Mouse (Mus musculus): Measurements from ENCODE around the gene Rad21l. TPM values are rescaled to one million over a fixed set of nuclear protein-coding genes. Genes with fewer than 3 reads are reported as not detected.

Gene Rad21l
- polyA plus RNA-seq, 1 experiment from 2014 or later, result not detected

- WGBS, result 73% methylated on average over 1 of the region's 1 CpGs
- DNase-seq (ENCODE audit: low spot score), result no peak
- Histone ChIP-seq H3K27ac (no peak overlapping the region), H3K9me3 (replicated peaks) (no peaks in the 10 kb centered on the region), H3K4me3 (no peak overlapping the region), H3K36me3 (no peaks in the 10 kb centered on the region), H3K4me1 (no peaks in the 10 kb centered on the region), H3K27me3 (ENCODE audit: low read depth, poor library complexity, severe bottlenecking) (no peaks in the 10 kb centered on the region)
Measured at GRCm38 (mm10) chr2:151652053-151652452, 16.3 kb downstream of the Rad21l start.

- H3K27me3 ChIP-seq (ENCODE audit: low read depth, poor library complexity, severe bottlenecking), result peaks cover 32% of the 10 kb centered on the region
- H3K4me1 ChIP-seq, result peaks cover 12% of the 10 kb centered on the region
- DNase-seq (ENCODE audit: low spot score), result no peak
- H3K9me3 ChIP-seq (replicated peaks), result no peaks in the 10 kb centered on the region
- H3K36me3 ChIP-seq, result no peaks in the 10 kb centered on the region
- H3K4me3 ChIP-seq, result no peak overlapping the region
- WGBS, result 85% methylated on average over 2 of the region's 2 CpGs
- H3K27ac ChIP-seq, result no peak overlapping the region
Measured at GRCm38 (mm10) chr2:151636015-151636402, 32.3 kb downstream of the Rad21l start.

- no peak overlapping the region for H3K27ac ChIP-seq
- no peaks in the 10 kb centered on the region for H3K9me3 ChIP-seq (replicated peaks)
- peaks cover 38% of the 10 kb centered on the region for H3K27me3 ChIP-seq (ENCODE audit: low read depth, poor library complexity, severe bottlenecking)
- no peak for DNase-seq (ENCODE audit: low spot score)
- H3K36me3 ChIP-seq, result no peaks in the 10 kb centered on the region
- no peak overlapping the region for H3K4me3 ChIP-seq
- H3K4me1 ChIP-seq, result peaks cover 12% of the 10 kb centered on the region
- WGBS, result 72% methylated on average over 9 of the region's 9 CpGs
Measured at GRCm38 (mm10) chr2:151635362-151636014, 32.8 kb downstream of the Rad21l start.

GRCm38 (mm10) chr2:151634903-151635302 lies 33.4 kb downstream of the Rad21l start:
- Histone ChIP-seq H3K27me3 (ENCODE audit: low read depth, poor library complexity, severe bottlenecking) (peaks cover 43% of the 10 kb centered on the region), H3K4me3 (no peak overlapping the region), H3K36me3 (no peaks in the 10 kb centered on the region), H3K4me1 (peaks cover 12% of the 10 kb centered on the region), H3K9me3 (replicated peaks) (no peaks in the 10 kb centered on the region), H3K27ac (no peak overlapping the region)
- WGBS, result 48% methylated on average over 2 of the region's 2 CpGs
- no peak for DNase-seq (ENCODE audit: low spot score)

- no peaks in the 10 kb centered on the region for H3K9me3 ChIP-seq (replicated peaks)
- H3K27ac ChIP-seq, result no peak overlapping the region
- peaks cover 15% of the 10 kb centered on the region for H3K4me1 ChIP-seq
- no peaks in the 10 kb centered on the region for H3K36me3 ChIP-seq
- WGBS, result 33% methylated on average over 5 of the region's 5 CpGs
- no peak overlapping the region for H3K4me3 ChIP-seq
- DNase-seq (ENCODE audit: low spot score), result no peak
- H3K27me3 ChIP-seq (ENCODE audit: low read depth, poor library complexity, severe bottlenecking), result peaks cover 52% of the 10 kb centered on the region
Measured at GRCm38 (mm10) chr2:151632982-151633381, 35.4 kb downstream of the Rad21l start.

- Histone ChIP-seq H3K4me3 (peak within 1 kb of the TSS; percentile 68), H3K9me3 (replicated peaks) (no peaks in the 10 kb centered on the region), H3K27ac (peak within 1 kb of the TSS; percentile 32), H3K4me1 (peaks cover 15% of the 10 kb centered on the region), H3K36me3 (no peaks in the 10 kb centered on the region), H3K27me3 (ENCODE audit: low read depth, poor library complexity, severe bottlenecking) (peaks cover 52% of the 10 kb centered on the region)
- DNase-seq (ENCODE audit: low spot score), result peak; percentile 80
- WGBS, result under 1% methylated on average over 40 of the region's 47 CpGs
Measured at GRCm38 (mm10) chr2:151632159-151632814, 36.0 kb downstream of the Rad21l start, which contains the start of gene Snph. TSS of gene Snph (minus strand) at chr2:151632593.

- Histone ChIP-seq H3K27me3 (ENCODE audit: low read depth, poor library complexity, severe bottlenecking) (peaks cover 52% of the 10 kb centered on the region), H3K4me1 (peaks cover 15% of the 10 kb centered on the region), H3K9me3 (replicated peaks) (no peaks in the 10 kb centered on the region), H3K27ac (peak overlapping the region; percentile 32), H3K4me3 (peak overlapping the region; percentile 68), H3K36me3 (no peaks in the 10 kb centered on the region)
- 3% methylated on average over 22 of the region's 22 CpGs for WGBS
- no peak for DNase-seq (ENCODE audit: low spot score)
Measured at GRCm38 (mm10) chr2:151631406-151632158, 36.8 kb downstream of the Rad21l start.

- Histone ChIP-seq H3K36me3 (no peaks in the 10 kb centered on the region), H3K4me3 (no peak overlapping the region), H3K9me3 (replicated peaks) (no peaks in the 10 kb centered on the region), H3K4me1 (peaks cover 15% of the 10 kb centered on the region), H3K27ac (no peak overlapping the region), H3K27me3 (ENCODE audit: low read depth, poor library complexity, severe bottlenecking) (peaks cover 52% of the 10 kb centered on the region)
- DNase-seq (ENCODE audit: low spot score), result no peak
- 61% methylated on average over 7 of the region's 7 CpGs for WGBS
Measured at GRCm38 (mm10) chr2:151629310-151629709, 39.0 kb downstream of the Rad21l start.

- Histone ChIP-seq H3K27ac (no peak overlapping the region), H3K36me3 (no peaks in the 10 kb centered on the region), H3K4me1 (peaks cover 15% of the 10 kb centered on the region), H3K4me3 (no peak overlapping the region), H3K9me3 (replicated peaks) (no peaks in the 10 kb centered on the region), H3K27me3 (ENCODE audit: low read depth, poor library complexity, severe bottlenecking) (peaks cover 39% of the 10 kb centered on the region)
- WGBS, result 91% methylated on average over 3 of the region's 3 CpGs
- peak; percentile 20 for DNase-seq (ENCODE audit: low spot score)
Measured at GRCm38 (mm10) chr2:151628011-151628410, 40.3 kb downstream of the Rad21l start.

- Histone ChIP-seq H3K4me3 (no peak overlapping the region), H3K9me3 (replicated peaks) (no peaks in the 10 kb centered on the region), H3K4me1 (peaks cover 3% of the 10 kb centered on the region; the same call in 1 of the 2 replicates), H3K27ac (no peak overlapping the region), H3K36me3 (no peaks in the 10 kb centered on the region), H3K27me3 (ENCODE audit: low read depth, poor library complexity, severe bottlenecking) (peaks cover 22% of the 10 kb centered on the region)
- 92% methylated on average over 7 of the region's 7 CpGs for WGBS
- no peak for DNase-seq (ENCODE audit: low spot score)
Measured at GRCm38 (mm10) chr2:151626296-151626695, 42.0 kb downstream of the Rad21l start.

GRCm38 (mm10) chr2:151623776-151624175 lies 44.6 kb downstream of the Rad21l start:
- Histone ChIP-seq H3K27ac (no peak overlapping the region), H3K27me3 (ENCODE audit: low read depth, poor library complexity, severe bottlenecking) (no peaks in the 10 kb centered on the region), H3K36me3 (no peaks in the 10 kb centered on the region), H3K4me1 (no peaks in the 10 kb centered on the region), H3K4me3 (no peak overlapping the region), H3K9me3 (replicated peaks) (no peaks in the 10 kb centered on the region)
- WGBS, result 47% methylated on average over 3 of the region's 3 CpGs
- DNase-seq (ENCODE audit: low spot score), result no peak

GRCm38 (mm10) chr2:151616551-151617329 lies 51.6 kb downstream of the Rad21l start:
- no peak overlapping the region for H3K27ac ChIP-seq
- peaks cover 11% of the 10 kb centered on the region; the same call in 1 of the 2 replicates for H3K4me1 ChIP-seq
- H3K36me3 ChIP-seq, result no peaks in the 10 kb centered on the region
- no peak for DNase-seq (ENCODE audit: low spot score)
- no peaks in the 10 kb centered on the region for H3K9me3 ChIP-seq (replicated peaks)
- 80% methylated on average over 6 of the region's 6 CpGs for WGBS
- H3K27me3 ChIP-seq (ENCODE audit: low read depth, poor library complexity, severe bottlenecking), result no peaks in the 10 kb centered on the region
- no peak overlapping the region for H3K4me3 ChIP-seq

Measured in limb, embryonic 10.5 days (tissue).